Mouse (Mus musculus): ENCODE results near the gene Ckmt2. TPM values are rescaled to one million over a fixed set of nuclear protein-coding genes. Genes with fewer than 3 reads are reported as not detected.

Ckmt2 gene
- polyA plus RNA-seq, 1 experiment from 2014 or later = not detected

Other genes with a start within 250 kb of the Ckmt2 start
- not detected in 2 replicates for gene Acot12, start 135.4 kb downstream of the Ckmt2 start, polyA plus RNA-seq (2016; fragmentation: Nextera tagmentation; extraction: Ambion mirVana)
- gene Zcchc9, start 69.2 kb downstream of the Ckmt2 start, polyA plus RNA-seq (2016; fragmentation: Nextera tagmentation; extraction: Ambion mirVana) = 23.2 and 24.9 TPM in 2 replicates